Mouse (Mus musculus) bone marrow macrophage, adult 2 months (primary cell): ENCODE data around the gene Fbxw10.

Source experiments
- CTCF ChIP-seq: IDR thresholded peaks from 2 replicates; pipeline ENCODE4 v1.5.1; 2012; ENCODE audit warnings: low read depth, mild to moderate bottlenecking, low read length, moderate library complexity
- POLR2A ChIP-seq: IDR thresholded peaks from 2 replicates; pipeline ENCODE4 v1.6.1; 2012; ENCODE audit warnings: mild to moderate bottlenecking, low read depth, low read length, borderline replicate concordance

DNA sequence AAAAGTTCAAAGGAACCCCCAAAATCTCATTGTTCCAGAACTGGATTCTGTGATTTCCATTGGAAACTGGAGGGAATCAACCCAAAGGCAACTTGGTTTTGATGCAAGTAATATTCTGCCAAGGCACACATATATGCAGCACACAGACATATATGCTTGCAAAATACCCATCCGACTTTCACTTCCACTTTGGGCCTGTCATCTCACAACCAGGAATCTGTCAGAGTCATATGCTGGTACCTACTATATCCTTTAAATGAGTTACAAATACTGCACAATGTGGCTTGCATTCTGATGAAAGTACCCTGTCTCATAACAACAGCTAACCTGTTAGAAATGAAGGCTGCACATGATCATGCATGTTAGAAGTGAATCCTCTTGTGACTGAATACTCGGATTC, 38.9 kb upstream of the Fbxw10 start:
- TF ChIP-seq CTCF: no peak
- no peak for TF ChIP-seq POLR2A
